Mouse (Mus musculus) heart, embryonic 12.5 days (tissue): ENCODE measurements around the gene Nexn. TPM values are rescaled to one million over a fixed set of nuclear protein-coding genes. Genes with fewer than 3 reads are reported as not detected.
"Not testable (repeated sequence)": the region's sequence is repeated elsewhere in the genome, so short reads cannot be mapped to it uniquely, and the experiment has no call there.

Source experiments
- ATAC-seq: fragments of 200-750 bp; cut with Nextera tagmentation; 2 replicates; pipeline ENCODE4 v1.8.0; 2017; ENCODE audit warnings: moderate TSS enrichment, moderate library complexity; ENCODE audit not compliant: insufficient number of reproducible peaks, low FRiP score
- H3K27ac ChIP-seq: fragments of 300-500 bp; sonication (generic); 2 replicates; pipeline ENCODE4 v1.5.1; 2016; ENCODE audit warnings: mild to moderate bottlenecking, moderate library complexity; ENCODE audit not compliant: poor library complexity, severe bottlenecking
- H3K27me3 ChIP-seq: fragments of 300-500 bp; sonication (generic); replicated peaks from 2 replicates; pipeline ENCODE4 v1.6.1; 2016; ENCODE audit warnings: mild to moderate bottlenecking, moderate library complexity
- H3K36me3 ChIP-seq: fragments of 300-500 bp; sonication (generic); 2 replicates; pipeline ENCODE4 v1.6.1; 2016; ENCODE audit warnings: mild to moderate bottlenecking, moderate library complexity
- H3K4me1 ChIP-seq: fragments of 300-500 bp; sonication (generic); replicated peaks from 2 replicates; pipeline ENCODE4 v1.6.1; 2016; ENCODE audit warnings: mild to moderate bottlenecking
- H3K4me2 ChIP-seq: fragments of 300-500 bp; sonication (generic); 2 replicates; pipeline ENCODE4 v1.6.1; 2016; ENCODE audit warnings: mild to moderate bottlenecking, moderate library complexity
- H3K4me3 ChIP-seq: fragments of 300-500 bp; sonication (generic); 2 replicates; pipeline ENCODE4 v1.5.1; 2016; ENCODE audit warnings: mild to moderate bottlenecking
- H3K9ac ChIP-seq: fragments of 300-500 bp; sonication (generic); 2 replicates; pipeline ENCODE4 v1.6.1; 2016; ENCODE audit warnings: mild to moderate bottlenecking, moderate library complexity
- H3K9me3 ChIP-seq: fragments of 300-500 bp; sonication (generic); replicated peaks from 2 replicates; pipeline ENCODE4 v1.6.1; 2016; ENCODE audit warnings: mild to moderate bottlenecking, moderate library complexity
- WGBS: fragments of 180-500 bp; shearing (Covaris S2); methylation state at CpG from one replicate; pipeline ENCODE4 v1.1.7; 2016; 5-methylcytosine and 5-hydroxymethylcytosine counted together
- polyA plus RNA-seq: library from polyadenylated mRNA; unstranded; fragments of >200 nt; fragmentation: Nextera tagmentation; extraction: Ambion mirVana; gene quantifications from 2 replicates; pipeline ENCODE4 v1.2.1, GENCODE M21; 2016

Nexn gene
- polyA plus RNA-seq: 226 and 246 TPM in 2 replicates

GRCm38 (mm10) chr3:152266036-152266421 lies at the start of gene Nexn:
Gene Nexn, minus strand, starts transcription at chr3:152266350.
- H3K4me3 ChIP-seq: peak within 1 kb of the TSS; percentile 94
- peak within 1 kb of the TSS; percentile 77 for H3K4me2 ChIP-seq
- 0 out of 2 replicates have a peak, but pooled peaks have one; percentile 10 for ATAC-seq
- no peaks in the 10 kb centered on the region for H3K9me3 ChIP-seq
- peaks cover 42% of the 10 kb centered on the region for H3K4me1 ChIP-seq
- H3K27me3 ChIP-seq: no peaks in the 10 kb centered on the region
- H3K36me3 ChIP-seq: no peaks in the 10 kb centered on the region
- WGBS: 2% methylated on average over 13 of the region's 13 CpGs
- peak within 1 kb of the TSS; percentile 99 for H3K9ac ChIP-seq
- H3K27ac ChIP-seq: peak within 1 kb of the TSS; percentile 100

GRCm38 (mm10) chr3:152315613-152316012 lies 49.5 kb upstream of the Nexn start:
- H3K27me3 ChIP-seq: no peaks in the 10 kb centered on the region
- H3K27ac ChIP-seq: no peak overlapping the region
- H3K36me3 ChIP-seq: peaks cover 28% of the 10 kb centered on the region
- no peak overlapping the region for H3K4me2 ChIP-seq
- peaks cover 10% of the 10 kb centered on the region for H3K4me1 ChIP-seq
- no peak overlapping the region for H3K9ac ChIP-seq
- no peak overlapping the region for H3K4me3 ChIP-seq
- no peaks in the 10 kb centered on the region for H3K9me3 ChIP-seq
- peak; percentile 88 for ATAC-seq
- 7% methylated on average over 7 of the region's 7 CpGs for WGBS

- 80% methylated on average over 14 of the region's 14 CpGs for WGBS
- not testable (repeated sequence) for H3K9ac ChIP-seq, H3K27me3 ChIP-seq, H3K27ac ChIP-seq, H3K4me3 ChIP-seq, ATAC-seq, H3K4me2 ChIP-seq, H3K9me3 ChIP-seq
- Histone ChIP-seq H3K36me3 (peaks cover 23% of the 10 kb centered on the region), H3K4me1 (peaks cover 18% of the 10 kb centered on the region)
Observed at GRCm38 (mm10) chr3:152314666-152315065, 48.5 kb upstream of the Nexn start.

GRCm38 (mm10) chr3:152309250-152309645 lies 43.1 kb upstream of the Nexn start:
- Histone ChIP-seq H3K4me2 (0 out of 2 replicates have a peak overlapping the region, but pooled peaks have one; percentile 20), H3K9me3 (no peaks in the 10 kb centered on the region), H3K4me1 (peaks cover 65% of the 10 kb centered on the region), H3K36me3 (peaks cover 11% of the 10 kb centered on the region), H3K27me3 (no peaks in the 10 kb centered on the region), H3K27ac (peak overlapping the region; percentile 98), H3K4me3 (no peak overlapping the region), H3K9ac (peak overlapping the region; percentile 41)
- 67% methylated on average over 9 of the region's 9 CpGs for WGBS
- no peak for ATAC-seq

- ATAC-seq: peak; percentile 76
- WGBS: 5% methylated on average over 10 of the region's 10 CpGs
- no peaks in the 10 kb centered on the region for H3K9me3 ChIP-seq
- peak overlapping the region; percentile 20; the same call in 1 of the 2 replicates for H3K4me2 ChIP-seq
- H3K27ac ChIP-seq: peak overlapping the region; percentile 98
- H3K27me3 ChIP-seq: no peaks in the 10 kb centered on the region
- H3K4me3 ChIP-seq: no peak overlapping the region
- H3K36me3 ChIP-seq: peaks cover 11% of the 10 kb centered on the region
- peaks cover 70% of the 10 kb centered on the region for H3K4me1 ChIP-seq
- peak overlapping the region; percentile 41 for H3K9ac ChIP-seq
Observed at GRCm38 (mm10) chr3:152308485-152309249, 42.5 kb upstream of the Nexn start.

GRCm38 (mm10) chr3:152305971-152306370 lies 39.8 kb upstream of the Nexn start:
- Histone ChIP-seq H3K4me1 (peaks cover 79% of the 10 kb centered on the region), H3K9ac (peak overlapping the region; percentile 31; the same call in 1 of the 2 replicates)
- 68% methylated on average over 4 of the region's 4 CpGs for whole genome bisulfite sequencing

GRCm38 (mm10) chr3:152305080-152305479 lies 38.9 kb upstream of the Nexn start:
- H3K9ac ChIP-seq: peak overlapping the region; percentile 19; the same call in 1 of the 2 replicates
- WGBS: 46% methylated on average over 8 of the region's 8 CpGs
- no peaks in the 10 kb centered on the region for H3K9me3 ChIP-seq
- H3K4me2 ChIP-seq: no peak overlapping the region
- H3K4me1 ChIP-seq: peaks cover 72% of the 10 kb centered on the region
- no peak overlapping the region for H3K4me3 ChIP-seq
- peaks cover 15% of the 10 kb centered on the region for H3K36me3 ChIP-seq
- ATAC-seq: no peak
- H3K27ac ChIP-seq: peak overlapping the region; percentile 98
- H3K27me3 ChIP-seq: no peaks in the 10 kb centered on the region

More at GRCm38 (mm10) chr3:152305971-152306370, 39.8 kb upstream of the Nexn start:
- H3K36me3 ChIP-seq: peaks cover 8% of the 10 kb centered on the region; the same call in 1 of the 2 replicates
- H3K27ac ChIP-seq: peak overlapping the region; percentile 98
- H3K4me3 ChIP-seq: no peak overlapping the region
- ATAC-seq: no peak
- no peaks in the 10 kb centered on the region for H3K9me3 ChIP-seq
- H3K27me3 ChIP-seq: no peaks in the 10 kb centered on the region
- H3K4me2 ChIP-seq: no peak overlapping the region

GRCm38 (mm10) chr3:152304093-152304815 lies 38.1 kb upstream of the Nexn start:
- peaks cover 15% of the 10 kb centered on the region for H3K36me3 ChIP-seq
- ATAC-seq: peak; percentile 77
- peaks cover 64% of the 10 kb centered on the region for H3K4me1 ChIP-seq
- 14% methylated on average over 6 of the region's 6 CpGs for WGBS
- peak overlapping the region; percentile 98 for H3K27ac ChIP-seq
- no peak overlapping the region for H3K4me3 ChIP-seq
- no peak overlapping the region for H3K9ac ChIP-seq
- H3K9me3 ChIP-seq: no peaks in the 10 kb centered on the region
- peak overlapping the region; percentile 6; the same call in 1 of the 2 replicates for H3K4me2 ChIP-seq
- H3K27me3 ChIP-seq: no peaks in the 10 kb centered on the region

GRCm38 (mm10) chr3:152302991-152303390 lies 36.8 kb upstream of the Nexn start:
- H3K4me3 ChIP-seq: no peak overlapping the region
- H3K4me2 ChIP-seq: no peak overlapping the region
- ATAC-seq: no peak
- H3K9me3 ChIP-seq: no peaks in the 10 kb centered on the region
- peaks cover 15% of the 10 kb centered on the region for H3K36me3 ChIP-seq
- peak overlapping the region; percentile 98 for H3K27ac ChIP-seq
- no peak overlapping the region for H3K9ac ChIP-seq
- 52% methylated on average over 9 of the region's 9 CpGs for WGBS
- peaks cover 54% of the 10 kb centered on the region for H3K4me1 ChIP-seq
- H3K27me3 ChIP-seq: no peaks in the 10 kb centered on the region

GRCm38 (mm10) chr3:152300376-152301337 lies 34.5 kb upstream of the Nexn start:
- Histone ChIP-seq H3K27ac (no peak overlapping the region), H3K9me3 (no peaks in the 10 kb centered on the region)

More at GRCm38 (mm10) chr3:152300376-152301337, 34.5 kb upstream of the Nexn start:
- peaks cover 34% of the 10 kb centered on the region for H3K4me1 ChIP-seq
- no peak overlapping the region for H3K9ac ChIP-seq
- ATAC-seq: no peak
- no peaks in the 10 kb centered on the region for H3K27me3 ChIP-seq
- peaks cover 32% of the 10 kb centered on the region for H3K36me3 ChIP-seq
- WGBS: 88% methylated on average over 14 of the region's 14 CpGs
- H3K4me3 ChIP-seq: no peak overlapping the region
- H3K4me2 ChIP-seq: no peak overlapping the region
